Mouse (Mus musculus): Measurements from ENCODE around the gene Sp9.

- no peak for TF ChIP-seq POLR2A (IDR thresholded peaks at IDR 0.05; ENCODE audit: extremely low read depth, insufficient read depth, low read length)
- TF ChIP-seq CTCF (IDR thresholded peaks at IDR 0.05; ENCODE audit: extremely low read depth, insufficient read depth, low read length): no peak
Measured at GRCm38 (mm10) chr2:73267818-73268217, 3.9 kb upstream of the Sp9 start.
